Mouse (Mus musculus) CH12.LX (cell line): ENCODE measurements at regions not wholly inside any gene's neighbourhood (a gene's known extent, or its start where the extent isn't known, plus 50 kb on each side); places are given as distances from the start of the nearest gene placed in this dataset.

Experiments used
- DNase-seq: peaks from one replicate; pipeline ENCODE4 v3.0.0-alpha.2; 2013; ENCODE audit errors: extremely low read depth
- H3K27ac ChIP-seq: 2 replicates; pipeline ENCODE4 v1.5.1; 2012; ENCODE audit warnings: low read depth, mild to moderate bottlenecking, control low read depth, moderate library complexity; ENCODE audit not compliant: insufficient read depth
- H3K27me3 ChIP-seq: replicated peaks from 2 replicates; pipeline ENCODE3; 2012; ENCODE audit warnings: inconsistent platforms
- H3K36me3 ChIP-seq, 2 experiments: replicated peaks in 1 of 2; 2 replicates each; pipeline versions ENCODE3 to v1.6.1; 2012; ENCODE audit warnings: inconsistent platforms in 1 of 2, low read length in 1 of 2, mild to moderate bottlenecking in 1 of 2, mixed read lengths in 1 of 2, moderate library complexity in 1 of 2; ENCODE audit not compliant: control insufficient read depth in 1 of 2, insufficient read depth in 1 of 2
- H3K4me1 ChIP-seq, 2 experiments: 2 replicates each; pipeline ENCODE4 v1.6.1; 2012; ENCODE audit warnings: inconsistent platforms in 1 of 2, moderate library complexity in 1 of 2; ENCODE audit not compliant: insufficient read depth in 2 of 2, control insufficient read depth in 1 of 2
- H3K4me2 ChIP-seq: 2 replicates; pipeline ENCODE4 v1.6.1; 2012; ENCODE audit warnings: low read depth, mild to moderate bottlenecking, control low read depth; ENCODE audit not compliant: poor library complexity, insufficient read depth, severe bottlenecking
- H3K4me3 ChIP-seq, 3 experiments: fragments of 150-350 bp in 1 of 3; sonication (generic) in 1 of 3; replicated peaks in 1 of 3; 2 replicates each; pipeline versions ENCODE3 to v1.5.1; 2011 to 2012; ENCODE audit warnings: low read depth in 2 of 3, low read length in 2 of 3, mild to moderate bottlenecking in 2 of 3, moderate library complexity in 2 of 3, control low read depth in 1 of 3, improper control_type of control experiment in 1 of 3, inconsistent platforms in 1 of 3, mixed read lengths in 1 of 3; ENCODE audit not compliant: poor library complexity in 1 of 3
- H3K79me2 ChIP-seq: replicated peaks from 2 replicates; pipeline ENCODE4 v1.6.1; 2012; ENCODE audit warnings: mild to moderate bottlenecking, moderate library complexity; ENCODE audit not compliant: control insufficient read depth, poor library complexity, insufficient read depth, severe bottlenecking; ENCODE audit errors: extremely low read depth
- H3K9ac ChIP-seq: 2 replicates; pipeline ENCODE4 v1.6.1; 2012; ENCODE audit warnings: low read depth, mild to moderate bottlenecking, control low read depth, moderate library complexity; ENCODE audit not compliant: insufficient read depth
- H3K9me3 ChIP-seq: replicated peaks from 2 replicates; pipeline ENCODE3; 2012; ENCODE audit warnings: low read length, inconsistent platforms, mixed read lengths
- BHLHE40 ChIP-seq: IDR thresholded peaks from 2 replicates; pipeline ENCODE4 v1.6.1; 2011; ENCODE audit warnings: mild to moderate bottlenecking, low read depth, low read length, improper control_type of control experiment
- CHD1 ChIP-seq: IDR thresholded peaks from 2 replicates; pipeline ENCODE4 v1.6.1; 2012; ENCODE audit warnings: low read depth, low read length, improper control_type of control experiment, inconsistent platforms
- CHD2 ChIP-seq: IDR thresholded peaks from 2 replicates; pipeline ENCODE4 v1.6.1; 2011; ENCODE audit warnings: low read length, improper control_type of control experiment
- ELF1 ChIP-seq: IDR thresholded peaks from 2 replicates; pipeline ENCODE4 v1.6.1; 2014; ENCODE audit warnings: low read depth, mild to moderate bottlenecking, inconsistent platforms, low read length, improper control_type of control experiment
- EP300 ChIP-seq: IDR thresholded peaks from 2 replicates; pipeline ENCODE4 v1.6.1; 2011; ENCODE audit warnings: low read length, improper control_type of control experiment
- ETS1 ChIP-seq: conservative IDR thresholded peaks from 2 replicates; pipeline ENCODE4 v1.6.1; 2012; ENCODE audit warnings: low read depth, mild to moderate bottlenecking, inconsistent platforms, low read length, improper control_type of control experiment, moderate library complexity
- IRF4 ChIP-seq: IDR thresholded peaks from 2 replicates; pipeline ENCODE4 v1.6.1; 2014; ENCODE audit warnings: low read depth, mild to moderate bottlenecking, inconsistent platforms, low read length, improper control_type of control experiment
- MAFK ChIP-seq: IDR thresholded peaks from 2 replicates; pipeline ENCODE4 v1.6.1; 2011; ENCODE audit warnings: low read length, improper control_type of control experiment; ENCODE audit not compliant: insufficient replicate concordance
- MAX ChIP-seq: IDR thresholded peaks from 2 replicates; pipeline ENCODE4 v1.6.1; 2011; ENCODE audit warnings: low read length, improper control_type of control experiment
- MAZ ChIP-seq: IDR thresholded peaks from 2 replicates; pipeline ENCODE4 v1.6.1; 2012; ENCODE audit warnings: low read depth, mild to moderate bottlenecking, inconsistent platforms, low read length, improper control_type of control experiment, moderate library complexity
- NELFE ChIP-seq: IDR thresholded peaks from 2 replicates; pipeline ENCODE4 v1.6.1; 2011; ENCODE audit warnings: low read depth, low read length, improper control_type of control experiment
- PAX5 ChIP-seq: IDR thresholded peaks from 2 replicates; pipeline ENCODE4 v1.6.1; 2012; ENCODE audit warnings: low read length, inconsistent platforms, mixed read lengths
- RAD21 ChIP-seq: IDR thresholded peaks from 2 replicates; pipeline ENCODE4 v1.6.1; 2011; ENCODE audit warnings: low read depth, mild to moderate bottlenecking, low read length, improper control_type of control experiment, moderate library complexity
- SIN3A ChIP-seq: IDR thresholded peaks from 2 replicates; pipeline ENCODE4 v1.6.1; 2012; ENCODE audit warnings: low read length, improper control_type of control experiment, inconsistent platforms
- TCF12 ChIP-seq: IDR thresholded peaks from 2 replicates; pipeline ENCODE4 v1.6.1; 2014; ENCODE audit warnings: low read depth, mild to moderate bottlenecking, inconsistent platforms, low read length, improper control_type of control experiment
- UBTF ChIP-seq: IDR thresholded peaks from 2 replicates; pipeline ENCODE4 v1.6.1; 2012; ENCODE audit warnings: low read depth, mild to moderate bottlenecking, inconsistent platforms, low read length, improper control_type of control experiment, moderate library complexity
- USF2 ChIP-seq: conservative IDR thresholded peaks from 2 replicates; pipeline ENCODE4 v1.6.1; 2011; ENCODE audit warnings: low read depth, low read length, improper control_type of control experiment
- ZMIZ1 ChIP-seq: IDR thresholded peaks from 2 replicates; pipeline ENCODE4 v1.6.1; 2012; ENCODE audit warnings: low read depth, mild to moderate bottlenecking, inconsistent platforms, low read length, improper control_type of control experiment
- dilution Hi-C: fragments of 300-500 bp; cut with MboI; formaldehyde crosslinking; loops from 2 replicates; pipeline ENCODE4 v1.14.3; 2020; ENCODE audit warnings: low sequenced_read_pairs; ENCODE audit not compliant: extremely low pct_unique_long_range_greater_than_20kb, extremely low pct_ligation_motif_present
- in situ Hi-C: fragments of 300-500 bp; cut with MboI; formaldehyde crosslinking; loops from 3 replicates; pipeline ENCODE4 v1.14.3; 2019; ENCODE audit warnings: low sequenced_read_pairs, low pct_ligation_motif_present, low pct_unique_long_range_greater_than_20kb, mixed read lengths

GRCm38 (mm10) chr3:56590071-56590470 is 406.6 kb upstream of the Nbea start:
- Histone ChIP-seq H3K9ac (no peak overlapping the region), H3K79me2 (no peaks in the 10 kb centered on the region), H3K4me3 (no peak overlapping the region), H3K27ac (no peak overlapping the region), H3K4me2 (no peak overlapping the region), H3K9me3 (peaks cover 46% of the 10 kb centered on the region), H3K4me1 (no peaks in the 10 kb centered on the region), H3K27me3 (no peaks in the 10 kb centered on the region), H3K36me3 (no peaks in the 10 kb centered on the region)
- dilution Hi-C loops, result no loop called here
- in situ Hi-C loops, result no loop called here
- no peak for DNase-seq
- TF ChIP-seq SIN3A (no peak), ELF1 (no peak), EP300 (no peak), MAFK (no peak), TCF12 (no peak)

GRCm38 (mm10) chr3:56575422-56575821 is 391.9 kb upstream of the Nbea start:
- H3K4me1 ChIP-seq, result no peaks in the 10 kb centered on the region
- H3K27me3 ChIP-seq, result no peaks in the 10 kb centered on the region
- no peak overlapping the region for H3K4me2 ChIP-seq
- peaks cover 27% of the 10 kb centered on the region for H3K9me3 ChIP-seq
- H3K4me3 ChIP-seq, result no peak overlapping the region
- no peaks in the 10 kb centered on the region for H3K79me2 ChIP-seq
- peak; percentile 32 for DNase-seq
- no peaks in the 10 kb centered on the region for H3K36me3 ChIP-seq
- H3K9ac ChIP-seq, result no peak overlapping the region
- in situ Hi-C loops, result no loop called here
- H3K27ac ChIP-seq, result no peak overlapping the region
- TF ChIP-seq MAX, result no peak
- no peak for TF ChIP-seq RAD21
- no peak for TF ChIP-seq ZMIZ1
- no peak for TF ChIP-seq CHD2
- TF ChIP-seq, all 38 proteins: peak for 0
- dilution Hi-C loops, result no loop called here

GRCm38 (mm10) chr3:56536178-56536577 is 352.7 kb upstream of the Nbea start:
- H3K27me3 ChIP-seq, result no peaks in the 10 kb centered on the region
- TF ChIP-seq IRF4 (no peak), BHLHE40 (no peak), CHD1 (no peak), PAX5 (no peak), SIN3A (no peak), ELF1 (no peak), MAZ (no peak), UBTF (no peak), NELFE (no peak), ETS1 (no peak), USF2 (no peak), EP300 (no peak)
- H3K9ac ChIP-seq, result no peak overlapping the region
- DNase-seq, result no peak
- H3K27ac ChIP-seq, result no peak overlapping the region
- peaks cover 31% of the 10 kb centered on the region for H3K9me3 ChIP-seq
- H3K79me2 ChIP-seq, result no peaks in the 10 kb centered on the region
- H3K4me1 ChIP-seq, result no peaks in the 10 kb centered on the region
- no peaks in the 10 kb centered on the region for H3K36me3 ChIP-seq
- H3K4me3 ChIP-seq, result no peak overlapping the region
- no peak overlapping the region for H3K4me2 ChIP-seq
- in situ Hi-C loops (no loop called here), dilution Hi-C loops (no loop called here)
